Mouse (Mus musculus) adrenal gland, postnatal 10 days (tissue): ENCODE measurements around the gene Faap20. TPM values are rescaled to one million over a fixed set of nuclear protein-coding genes. Genes with fewer than 3 reads are reported as not detected.
A peak's percentile ranks its signal among the peaks of the same experiment; 100 is the strongest.
"Not testable (repeated sequence)": the region's sequence is repeated elsewhere in the genome, so short reads cannot be mapped to it uniquely, and the experiment has no call there.

ENCODE experiments used
- DNase-seq: peaks from one replicate; pipeline ENCODE4 v3.0.0; 2021; ENCODE audit warnings: mixed read lengths
- total RNA-seq, 2 experiments: library from RNA; stranded (reverse); gene quantifications; 2 replicates each; pipeline ENCODE4 v1.2.3; 2021

Faap20 gene
- total RNA-seq, 2 experiments from 2014 or later, result 41.1 to 47.3 TPM

GRCm38 (mm10) chr4:155245770-155246492 is 3.7 kb upstream of the Faap20 start:
- DNase-seq, result no peak

- DNase-seq, result no peak
Observed at GRCm38 (mm10) chr4:155246691-155247105, 2.9 kb upstream of the Faap20 start.

DNA sequence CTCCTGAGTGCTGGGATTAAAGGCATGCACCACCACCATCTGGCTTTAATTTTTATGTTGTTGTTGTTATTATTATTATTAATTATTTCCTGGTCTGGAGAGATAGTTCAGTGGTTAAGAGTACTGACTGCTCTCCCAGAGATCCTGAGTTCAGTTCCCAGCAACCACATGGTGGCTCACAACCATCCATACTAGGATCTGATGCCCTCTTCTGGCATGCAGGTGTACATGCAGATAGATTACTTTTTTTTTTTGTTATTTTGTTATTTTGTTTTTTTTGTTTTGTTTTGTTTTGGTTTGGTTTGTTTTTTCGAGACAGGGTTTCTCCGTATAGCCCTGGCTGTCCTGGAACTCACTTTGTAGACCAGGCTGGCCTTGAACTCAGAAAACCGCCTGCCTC is 1.5 kb upstream of the Faap20 start:
- DNase-seq, result not testable (repeated sequence)

GRCm38 (mm10) chr4:155249257-155249647 is 350 bp upstream of the Faap20 start:
- DNase-seq, result peak; percentile 95

- DNase-seq, result peak; percentile 53
Observed at GRCm38 (mm10) chr4:155250361-155251117, 937 bp downstream of the Faap20 start.

DNA sequence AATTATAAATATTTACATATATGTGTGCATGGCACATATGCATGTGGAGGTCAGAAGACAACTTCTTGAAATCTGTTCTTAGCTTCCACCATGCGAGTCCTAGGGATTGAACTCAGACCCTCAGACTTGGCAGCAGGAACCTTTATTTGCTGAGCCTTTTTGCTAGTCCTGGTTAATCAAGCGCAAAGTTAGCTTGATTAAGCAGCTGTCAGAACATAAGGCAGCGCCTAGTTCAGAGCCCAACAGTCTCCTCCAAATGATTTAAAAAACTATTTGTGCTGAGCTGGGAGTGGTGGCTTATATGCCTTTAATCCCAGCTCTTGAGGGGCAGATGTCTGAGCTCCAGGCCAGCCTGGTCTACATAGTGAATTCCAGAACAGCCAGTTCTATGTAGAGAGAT is 1.5 kb downstream of the Faap20 start:
- no peak for DNase-seq

GRCm38 (mm10) chr4:155252253-155252652 is 2.7 kb downstream of the Faap20 start:
- DNase-seq, result no peak

DNA sequence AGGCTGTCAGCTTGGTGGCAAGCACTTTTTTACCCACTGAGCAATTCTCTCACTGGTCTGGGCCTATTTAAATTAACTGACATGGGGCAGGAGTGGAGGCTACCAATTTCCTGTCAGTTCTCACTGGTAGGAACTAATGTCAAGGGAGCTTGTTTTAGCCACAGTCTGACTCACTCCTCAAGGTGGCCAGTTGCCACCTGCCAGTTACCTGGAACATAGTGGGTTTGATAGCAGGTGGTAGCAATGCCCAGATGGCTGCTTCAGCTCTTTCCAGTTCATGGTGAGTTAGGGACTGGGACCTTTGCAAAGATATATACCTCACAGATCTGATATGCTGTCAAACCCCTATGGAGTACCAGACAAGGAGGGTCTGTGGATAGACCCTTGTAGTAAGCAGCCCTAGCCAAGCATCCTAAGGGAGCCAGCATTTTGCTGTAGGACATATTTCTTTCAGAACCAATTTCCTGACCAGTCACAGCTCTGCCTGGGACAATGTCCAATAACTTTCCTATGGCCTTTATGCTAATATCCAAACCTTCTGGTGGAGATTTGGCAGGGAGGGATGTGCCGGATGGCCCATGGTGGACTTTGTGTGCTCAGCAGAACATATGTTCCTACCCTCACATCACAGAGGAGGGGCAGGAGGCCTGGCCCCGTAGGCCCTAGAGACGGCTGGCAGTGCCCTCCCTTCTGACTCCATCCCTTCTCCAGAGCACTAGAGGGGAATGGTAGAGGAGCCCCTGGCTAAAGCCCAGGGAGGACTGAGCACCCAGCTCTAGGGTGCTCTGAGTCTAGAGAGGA is 15.1 kb downstream of the Faap20 start:
- DNase-seq, result no peak

GRCm38 (mm10) chr4:155267047-155267543 is 17.5 kb downstream of the Faap20 start:
- DNase-seq, result no peak

- DNase-seq, result no peak
Observed at GRCm38 (mm10) chr4:155267639-155268175, 18.1 kb downstream of the Faap20 start.

DNA sequence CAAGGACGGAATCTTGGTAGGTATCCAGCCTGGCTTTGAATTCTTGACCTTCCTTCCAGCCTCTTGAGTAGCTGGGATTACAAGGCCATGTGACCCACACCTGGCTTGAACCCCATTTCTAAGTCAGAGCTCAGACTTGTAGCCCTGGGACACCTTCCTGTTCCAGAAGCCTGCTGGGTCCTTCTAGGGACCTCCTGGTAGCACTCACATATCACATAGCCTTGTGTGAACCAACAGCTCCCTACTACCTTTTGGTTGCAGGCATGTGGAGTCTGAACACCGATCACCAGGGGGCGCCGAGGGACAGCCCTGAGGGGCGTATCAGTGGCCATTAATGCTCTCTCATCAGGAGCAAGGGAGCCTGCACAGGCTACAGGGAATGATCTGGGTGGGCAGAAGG is 18.8 kb downstream of the Faap20 start:
- DNase-seq, result peak; percentile 85

DNA sequence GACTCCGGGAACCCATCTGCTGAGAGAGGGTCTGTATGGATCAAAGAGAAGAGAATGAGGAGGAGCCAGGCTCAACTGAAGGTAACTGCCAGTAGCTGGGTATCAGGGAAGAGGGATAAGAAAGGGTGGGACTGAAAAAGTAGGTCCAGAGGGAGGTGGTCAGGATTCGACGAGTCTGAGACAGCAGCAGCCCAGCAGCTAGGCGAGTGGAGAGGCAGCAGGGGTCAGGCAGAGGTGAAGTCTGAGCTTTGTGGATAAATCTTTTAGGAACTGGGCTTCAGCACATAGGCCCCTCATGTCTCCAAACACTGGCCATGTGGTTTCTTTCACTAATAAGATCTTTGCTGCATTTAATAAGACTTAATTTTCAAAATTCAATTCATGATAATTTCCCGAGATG is 24.8 kb downstream of the Faap20 start:
- DNase-seq, result no peak

- no peak for DNase-seq
Observed at GRCm38 (mm10) chr4:155274851-155275250, 25.2 kb downstream of the Faap20 start.

DNA sequence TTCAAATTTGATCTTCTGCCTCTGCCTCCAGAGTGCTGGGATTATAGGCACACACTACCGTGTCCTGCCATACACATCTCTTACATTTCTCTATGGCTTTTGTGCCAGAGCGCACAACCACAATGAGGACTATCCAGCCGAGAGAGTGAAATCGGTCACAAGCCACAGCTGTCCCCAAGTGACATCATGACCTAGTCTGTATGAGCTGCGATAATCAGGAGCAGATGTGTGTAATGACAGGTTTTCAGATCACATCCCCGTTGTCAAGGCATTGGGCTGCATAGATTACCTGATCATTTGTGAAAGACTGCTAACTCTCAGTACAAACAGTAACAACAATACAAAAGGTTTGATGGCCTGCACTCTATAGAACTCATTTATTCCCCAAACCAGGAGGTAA is 28.4 kb downstream of the Faap20 start:
- DNase-seq, result no peak

GRCm38 (mm10) chr4:155279054-155279453 is 29.5 kb downstream of the Faap20 start:
- DNase-seq, result no peak

DNA sequence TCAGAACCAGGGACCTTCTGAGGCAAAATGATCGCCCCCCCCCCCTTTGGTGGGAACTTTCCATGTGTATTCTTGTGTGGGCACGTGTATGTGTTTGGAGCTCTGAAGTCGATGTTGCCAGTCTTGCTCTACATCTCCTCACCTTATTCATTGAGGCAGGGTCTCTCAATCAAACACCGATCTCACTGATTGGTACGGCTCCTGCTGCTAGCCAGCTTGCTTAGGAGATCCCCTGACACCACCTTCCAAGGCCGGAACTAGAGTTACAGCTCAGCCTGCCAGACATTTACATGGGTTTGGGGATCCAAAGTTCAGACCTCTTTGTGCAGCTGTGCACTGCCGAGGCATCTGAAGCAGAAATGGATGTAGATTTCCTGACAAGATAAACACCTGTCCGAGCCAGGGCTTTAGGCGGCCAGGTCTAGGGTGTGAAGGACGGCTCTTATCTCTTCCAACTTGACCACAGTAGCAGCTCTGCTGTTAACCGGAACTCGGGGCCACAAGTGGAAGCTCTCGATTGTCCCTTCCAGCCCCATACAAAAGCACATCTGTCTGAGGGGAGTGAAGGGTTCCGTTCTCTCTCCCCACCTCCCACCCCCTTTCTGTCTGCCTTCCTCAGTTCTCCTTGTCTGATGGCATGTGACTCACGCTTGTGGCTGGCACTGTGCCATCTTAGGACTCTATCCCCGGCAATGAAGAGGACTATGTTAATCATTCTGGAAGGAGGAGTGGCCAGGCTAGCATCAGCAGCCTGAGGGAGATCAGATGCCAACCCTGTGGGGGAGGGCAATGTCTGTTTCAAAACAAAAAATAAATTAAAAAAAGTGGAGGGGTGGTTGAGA is 30.5 kb downstream of the Faap20 start:
- peak; percentile 65 for DNase-seq

GRCm38 (mm10) chr4:155280768-155281121 is 31.1 kb downstream of the Faap20 start:
- DNase-seq, result no peak

GRCm38 (mm10) chr4:155281227-155281626 is 31.6 kb downstream of the Faap20 start:
- DNase-seq, result no peak

DNA sequence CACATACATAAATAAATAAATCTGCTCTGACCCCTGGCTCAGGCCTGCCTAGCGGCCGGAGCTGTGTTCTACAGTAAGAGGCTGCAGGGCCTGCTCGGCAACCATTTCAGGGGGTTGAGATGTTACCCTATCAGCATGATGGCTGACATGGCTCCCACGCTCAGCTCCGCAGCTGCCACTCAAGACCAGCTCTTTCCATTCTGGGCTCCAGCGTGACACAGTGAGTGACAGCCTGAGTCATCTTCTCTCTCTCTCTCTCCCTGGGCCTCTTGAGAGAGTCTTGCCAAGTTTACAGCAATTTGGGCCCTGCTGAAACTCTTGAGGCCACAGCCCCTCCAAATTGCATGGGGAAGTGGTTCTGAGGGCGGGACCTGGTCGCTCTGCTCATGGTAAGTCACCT is 32.0 kb downstream of the Faap20 start:
- no peak for DNase-seq

- no peak for DNase-seq
Observed at GRCm38 (mm10) chr4:155282231-155282630, 32.6 kb downstream of the Faap20 start.

- no peak for DNase-seq
Observed at GRCm38 (mm10) chr4:155283001-155283503, 33.5 kb downstream of the Faap20 start.
